Comparison of ENCODE assay signal across 9 mouse cellular contexts in the genomic region with DNA sequence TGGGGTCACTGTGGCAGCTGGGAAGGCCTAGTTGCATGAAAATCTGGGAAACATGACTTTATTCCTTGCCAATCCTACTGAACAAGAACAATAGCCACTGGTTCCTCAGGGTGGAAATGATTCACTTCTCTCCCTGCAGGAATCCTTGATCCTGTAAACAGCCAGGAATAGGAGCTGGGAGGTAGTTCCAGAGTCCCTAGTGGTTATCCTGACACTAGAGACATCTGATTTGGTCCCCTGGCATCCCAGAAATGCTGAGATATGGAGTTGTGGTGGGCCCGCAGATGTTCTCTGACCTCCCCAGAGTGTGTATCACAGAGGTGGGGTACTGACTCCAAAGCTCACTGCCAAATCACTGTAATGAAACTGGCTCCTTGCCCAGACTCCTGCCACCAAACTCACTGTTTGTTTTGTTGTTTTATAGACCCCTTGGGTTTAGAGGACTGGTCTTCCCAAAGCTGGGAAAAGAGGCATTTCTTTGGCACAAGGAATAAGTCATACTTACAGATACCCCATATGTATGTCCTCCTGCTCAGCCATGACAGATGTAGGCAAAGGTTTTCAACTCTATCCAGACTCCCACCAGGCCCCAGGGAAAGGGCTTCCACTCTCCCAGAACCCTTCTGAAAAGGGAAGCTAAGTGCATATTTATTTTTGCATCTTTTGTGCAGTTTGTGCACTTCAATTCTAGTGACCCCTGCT. TPM values are rescaled to one million over a fixed set of nuclear protein-coding genes. Genes with fewer than 3 reads are reported as not detected.
A peak's percentile ranks its signal among the peaks of the same experiment; 100 is the strongest.
DNase-seq lines count a peak whose midpoint lies in the region; ATAC-seq and TF ChIP-seq lines count a peak whose summit lies in the region.
"Had no signal": no experiment of that assay in that cellular context is flagged by ENCODE, and none has a peak within 500 bp of the region (broad histone marks: within the 10 kb centered on the region; RNA-seq: fewer than 3 reads in every experiment).

No protein-coding gene starts in this region.

- TF ChIP-seq CTCF in lung, postnatal 0 days (IDR thresholded peaks at IDR 0.05): no peak
- no peak for TF ChIP-seq CTCF in lung, adult 2 months (IDR thresholded peaks at IDR 0.05; ENCODE audit: insufficient read depth, low read length)

- no peak overlapping the region for H3K4me3 ChIP-seq in lung, postnatal 0 days (ENCODE audit: low read depth, low read length)
- H3K4me3 ChIP-seq in lung, adult 2 months (replicated peaks; ENCODE audit: extremely low read depth, low read depth, low read length): no peak overlapping the region
- H3K4me3 ChIP-seq in stomach, embryonic 16.5 days (replicated peaks; ENCODE audit: low read length): no peak overlapping the region
- H3K4me3 ChIP-seq: midbrain, embryonic 12.5 days had no signal

- no peak overlapping the region for H3K4me2 ChIP-seq in lung, postnatal 0 days (replicated peaks; ENCODE audit: low read depth, low read length)
- H3K4me2 ChIP-seq in stomach, embryonic 16.5 days (ENCODE audit: low read depth, low read length): no peak overlapping the region
- H3K4me2 ChIP-seq: midbrain, embryonic 12.5 days had no signal

- H3K4me1 ChIP-seq in lung, postnatal 0 days (ENCODE audit: insufficient read depth, low read depth, low read length): peaks cover 8% of the 10 kb centered on the region; the same call in 1 of the 2 replicates
- peaks cover 15% of the 10 kb centered on the region for H3K4me1 ChIP-seq in lung, adult 2 months (ENCODE audit: control insufficient read depth, insufficient read depth, low read length)
- H3K4me1 ChIP-seq in stomach, embryonic 16.5 days (ENCODE audit: control insufficient read depth, insufficient read depth, low read length): peaks cover 4% of the 10 kb centered on the region; the same call in 1 of the 2 replicates

- no peak for DNase-seq in cerebellum, adult 11 months
- peak; percentile 19 for DNase-seq in lung, postnatal 0 days (ENCODE audit: low spot score)
- DNase-seq in lung, adult 2 months: no peak
- peak; percentile 47 for DNase-seq in kidney, adult 18-20 months
- DNase-seq in retina, postnatal 1 day: no peak
- no peak for DNase-seq in gastrocnemius, adult 8-10 months (ENCODE audit: low spot score in 2 of 2)

- peak; percentile 20; the same call in 1 of the 2 replicates for ATAC-seq in cerebellum, adult (ENCODE audit: insufficient number of reproducible peaks, low FRiP score, low TSS enrichment)
- peak; percentile 53 for ATAC-seq in lung, postnatal 0 days
- no peak for ATAC-seq in stomach, embryonic 16.5 days (ENCODE audit: insufficient read depth, low FRiP score)

- no peak overlapping the region for H3K9ac ChIP-seq in lung, postnatal 0 days (replicated peaks; ENCODE audit: low read depth)
- no peak overlapping the region for H3K9ac ChIP-seq in stomach, embryonic 16.5 days (ENCODE audit: low read length)
- H3K9ac ChIP-seq: midbrain, embryonic 12.5 days had no signal

- no peaks in the 10 kb centered on the region for H3K36me3 ChIP-seq in lung, postnatal 0 days (ENCODE audit: insufficient read depth, low read length)
- peaks cover 3% of the 10 kb centered on the region; the same call in 1 of the 2 replicates for H3K36me3 ChIP-seq in stomach, embryonic 16.5 days (ENCODE audit: control insufficient read depth, insufficient read depth, low read length)

- no peak for TF ChIP-seq POLR2A in lung, adult 2 months (IDR thresholded peaks at IDR 0.05; ENCODE audit: borderline replicate concordance, extremely low read depth, low read depth, low read length)

- peak overlapping the region; percentile 32; the same call in 1 of the 2 replicates for H3K27ac ChIP-seq in lung, postnatal 0 days (ENCODE audit: low read length)
- peak overlapping the region; percentile 8 for H3K27ac ChIP-seq in stomach, embryonic 16.5 days (ENCODE audit: low read length)
- H3K27ac ChIP-seq: midbrain, embryonic 12.5 days had no signal

- peak; percentile 60; the same call in 1 of the 2 replicates for TF ChIP-seq EP300 in lung, postnatal 0 days (IDR thresholded peaks at IDR 0.05)

- H3K9me3 ChIP-seq in lung, postnatal 0 days (ENCODE audit: low read length): no peaks in the 10 kb centered on the region
- H3K9me3 ChIP-seq in stomach, embryonic 16.5 days (replicated peaks; ENCODE audit: control insufficient read depth, low read length): peaks cover 3% of the 10 kb centered on the region; the same call in 1 of the 2 replicates
- H3K9me3 ChIP-seq: midbrain, embryonic 12.5 days had no signal

- no peaks in the 10 kb centered on the region for H3K27me3 ChIP-seq in lung, postnatal 0 days (replicated peaks; ENCODE audit: insufficient read depth, low read length)
- no peaks in the 10 kb centered on the region for H3K27me3 ChIP-seq in stomach, embryonic 16.5 days (ENCODE audit: control insufficient read depth, insufficient read depth, low read length)

- 25% methylated on average over 1 of the region's 1 CpGs for WGBS in lung, postnatal 0 days
- WGBS in lung, adult 2 months: 39% methylated on average over 1 of the region's 1 CpGs
- 65% methylated on average over 1 of the region's 1 CpGs for WGBS in stomach, embryonic 16.5 days

RNA-seq across cellular contexts. Expression of a gene that starts 40.6 kb away (rescaled TPM):
- 4.5 and 5.8 TPM in 2 replicates for polyA plus RNA-seq in lung, postnatal 0 days (2015; fragmentation: Nextera tagmentation; extraction: Ambion mirVana)
- 12.0 and 12.8 TPM in 2 replicates for polyA plus RNA-seq in lung, adult 2 months (2012; rRNA removed)
- polyA plus RNA-seq in stomach, embryonic 16.5 days (2015; fragmentation: Nextera tagmentation; extraction: Ambion mirVana): 7.3 and 8.2 TPM in 2 replicates
- 1 to 10 TPM; 4.8 to 8.1 (median 5.2) TPM for total RNA-seq in gastrocnemius, adult 8-10 months (2022)

Comparison
In these comparisons a context has a peak if more than half of its experiments do, and no peak if none do; other contexts are left out.
1. DNase-seq: peak in lung, postnatal 0 days (single experiment) and kidney, adult 18-20 months (single experiment); none in cerebellum, adult 11 months (single experiment), lung, adult 2 months (single experiment), retina, postnatal 1 day (single experiment) and gastrocnemius, adult 8-10 months (0 of 2).